Mouse (Mus musculus) brain, embryonic 14.5 days (tissue): ENCODE results near the gene Grik3.

Source experiments
- CTCF ChIP-seq: fragments of 200-500 bp; IDR thresholded peaks from 2 replicates; pipeline ENCODE4 v1.5.1; 2012; ENCODE audit warnings: inconsistent platforms, mild to moderate bottlenecking, moderate library complexity, borderline replicate concordance; ENCODE audit not compliant: insufficient read depth, insufficient read length; ENCODE audit errors: extremely low read depth
- POLR2A ChIP-seq: fragments of 200-500 bp; IDR thresholded peaks from 2 replicates; pipeline ENCODE4 v1.6.1; 2012; ENCODE audit warnings: mild to moderate bottlenecking, inconsistent platforms, borderline replicate concordance; ENCODE audit not compliant: poor library complexity, insufficient read depth, insufficient read length, severe bottlenecking; ENCODE audit errors: extremely low read depth

- TF ChIP-seq CTCF (no peak), POLR2A (no peak)
Observed at GRCm38 (mm10) chr4:125727030-125727429, 236.5 kb downstream of the Grik3 start.
